Mouse (Mus musculus) liver, adult (tissue): ENCODE measurements around the gene Ubqln1.

Experiments used
- GATA4 ChIP-seq: IDR thresholded peaks from 2 replicates; pipeline ENCODE4 v1.6.1; 2014; ENCODE audit warnings: mild to moderate bottlenecking, low read length; ENCODE audit not compliant: insufficient replicate concordance

Ubqln1 gene

DNA sequence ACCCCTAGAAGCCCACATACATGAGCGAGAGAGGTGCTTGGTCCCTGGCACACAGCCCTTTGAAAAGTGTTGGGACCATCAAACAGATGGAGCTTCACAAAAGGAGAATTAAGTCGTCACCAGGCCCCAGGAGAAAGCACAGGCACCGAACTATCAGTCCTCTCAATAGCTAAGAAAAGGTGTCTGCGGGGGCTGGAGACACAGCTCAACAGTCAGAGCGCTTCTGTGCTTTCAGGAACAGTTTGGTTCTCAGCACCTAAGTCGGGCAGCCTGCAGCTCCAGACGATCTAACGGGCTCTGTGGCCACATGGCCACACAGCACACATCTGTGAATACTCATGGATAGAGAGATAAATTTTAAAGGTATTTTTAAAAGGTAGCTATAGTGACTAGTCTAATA is 29.2 kb downstream of the Ubqln1 start:
- TF ChIP-seq GATA4 = no peak

DNA sequence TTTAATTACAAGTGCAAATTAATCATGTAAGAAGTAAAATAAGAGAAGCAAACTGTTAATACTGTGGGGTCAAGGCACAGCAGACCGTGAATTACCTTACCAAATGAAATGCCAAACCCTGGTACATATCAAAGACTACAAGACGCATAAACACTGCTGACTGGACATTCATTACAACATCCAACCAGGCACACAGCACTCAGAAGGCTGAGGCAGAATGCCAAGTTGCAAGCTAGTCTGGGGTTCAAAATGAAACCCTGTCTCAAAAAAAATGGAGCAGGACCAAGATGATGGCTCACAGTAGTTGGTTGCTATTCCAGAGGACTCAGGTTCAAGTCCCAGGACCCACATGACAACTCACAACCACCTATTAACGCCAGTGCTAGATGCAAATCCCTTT is 31.3 kb downstream of the Ubqln1 start:
- TF ChIP-seq GATA4 = no peak; the same call in 1 of the 2 replicates

DNA sequence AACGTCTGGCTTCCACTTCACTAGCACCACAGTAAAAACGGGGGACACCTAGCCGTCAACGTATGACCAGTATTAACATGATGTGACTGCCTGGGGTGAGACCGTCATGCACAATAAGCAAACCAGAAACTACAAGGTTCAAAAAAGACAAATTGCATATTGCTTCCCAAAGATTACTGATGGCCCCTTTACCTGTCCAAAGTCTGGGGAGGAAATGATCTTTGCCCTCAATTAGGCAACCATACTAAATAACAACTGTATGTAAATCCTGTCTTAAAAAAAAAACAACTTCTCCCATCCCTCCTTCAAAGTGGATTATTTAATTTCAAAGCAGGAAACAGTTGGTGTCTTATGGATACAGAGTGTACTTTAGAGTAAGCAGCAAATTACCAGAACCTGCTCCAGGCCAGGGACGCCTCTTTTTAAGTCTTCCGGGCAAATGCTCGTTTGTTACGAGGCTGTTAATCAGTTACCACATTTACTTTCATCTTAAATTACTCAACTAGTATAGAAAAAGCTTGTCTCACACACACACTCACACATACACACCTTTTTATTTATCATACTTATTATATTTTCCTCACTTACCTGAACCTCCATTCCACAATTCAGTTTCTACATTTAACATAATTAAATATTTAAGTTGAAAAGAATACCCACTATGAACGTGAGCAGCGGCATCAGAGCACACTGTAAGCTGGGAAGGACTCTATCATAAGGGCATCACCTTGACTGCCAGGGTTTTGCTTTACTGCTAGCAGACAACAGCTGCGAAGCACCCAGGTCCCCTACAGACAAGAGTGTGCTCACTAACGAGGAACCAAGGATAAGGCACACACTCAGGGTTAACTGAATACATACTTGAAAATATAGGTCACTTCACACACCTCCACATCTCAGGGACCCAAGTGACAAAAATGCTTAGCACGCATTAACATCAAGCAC is 33.6 kb downstream of the Ubqln1 start:
- no peak for TF ChIP-seq GATA4

DNA sequence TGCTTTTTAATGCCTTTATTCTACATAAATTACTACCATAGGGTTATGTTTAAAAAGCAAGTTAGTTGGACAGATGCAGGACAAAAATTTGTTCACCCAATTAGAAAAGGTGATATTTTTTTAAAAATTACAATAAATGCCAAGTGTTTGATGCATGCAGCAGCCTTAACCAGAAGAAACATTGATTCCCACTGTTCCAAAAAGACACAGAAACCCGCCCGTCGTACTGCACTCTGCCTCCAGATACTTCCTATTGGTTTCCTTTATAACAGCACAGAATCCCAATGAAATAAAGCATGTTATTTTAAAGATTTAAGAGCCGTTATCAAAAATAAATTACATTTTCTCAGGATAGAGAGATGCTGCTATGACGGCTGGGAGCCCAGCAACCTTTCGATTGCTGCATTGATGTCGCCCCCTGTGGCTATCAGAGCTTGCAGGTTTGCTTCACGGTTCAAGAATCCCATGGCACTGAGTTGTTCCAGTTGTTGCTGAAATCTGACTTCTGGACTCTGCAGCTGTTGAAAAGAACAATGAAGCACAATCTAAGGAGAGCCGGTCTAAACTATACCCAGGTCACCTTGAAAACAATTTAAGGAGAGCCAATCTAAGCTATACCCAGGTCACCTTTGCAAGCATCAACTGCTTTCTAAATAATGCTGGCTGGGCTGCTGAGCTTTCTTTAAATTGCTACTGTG is 37.8 kb downstream of the Ubqln1 start:
- TF ChIP-seq GATA4 = no peak

DNA sequence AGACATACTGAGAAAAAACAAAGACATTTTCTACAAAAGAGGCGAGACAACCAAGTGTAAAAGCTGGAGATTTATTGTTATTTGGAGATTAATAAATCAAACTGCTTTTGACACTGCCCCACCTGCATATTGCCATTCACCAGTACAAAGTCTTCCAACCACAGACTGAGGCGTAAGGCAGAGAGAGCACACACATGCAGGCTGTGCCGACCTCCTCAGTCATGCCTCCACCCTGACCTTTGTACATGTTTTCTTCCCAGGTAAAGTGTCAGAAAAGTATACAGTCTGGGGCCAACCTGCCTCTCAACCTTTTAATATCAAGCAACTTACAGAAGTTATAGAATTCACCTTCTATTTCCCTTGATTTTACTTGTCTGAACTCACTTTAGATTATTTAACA is 39.3 kb downstream of the Ubqln1 start:
- TF ChIP-seq GATA4 = no peak

DNA sequence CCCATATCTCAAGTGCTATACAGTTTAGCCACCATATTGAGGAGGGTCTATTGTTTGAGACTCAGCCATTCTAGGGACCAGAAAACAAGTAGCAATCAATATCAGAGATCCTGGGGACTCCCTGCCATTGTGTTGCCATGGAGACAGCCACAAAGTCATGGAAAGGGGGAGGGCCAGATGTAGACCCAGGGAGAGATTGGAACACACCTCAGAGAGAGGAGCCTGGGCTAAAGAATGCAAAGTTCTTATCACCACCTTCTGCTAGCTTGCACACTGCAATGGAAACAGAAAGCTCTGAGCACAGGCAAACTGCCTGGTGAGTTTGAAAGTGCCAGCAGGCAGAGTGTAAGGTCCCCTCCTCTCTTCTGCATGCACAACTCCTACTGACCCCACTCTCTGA is 47.3 kb downstream of the Ubqln1 start:
- TF ChIP-seq GATA4 = no peak

DNA sequence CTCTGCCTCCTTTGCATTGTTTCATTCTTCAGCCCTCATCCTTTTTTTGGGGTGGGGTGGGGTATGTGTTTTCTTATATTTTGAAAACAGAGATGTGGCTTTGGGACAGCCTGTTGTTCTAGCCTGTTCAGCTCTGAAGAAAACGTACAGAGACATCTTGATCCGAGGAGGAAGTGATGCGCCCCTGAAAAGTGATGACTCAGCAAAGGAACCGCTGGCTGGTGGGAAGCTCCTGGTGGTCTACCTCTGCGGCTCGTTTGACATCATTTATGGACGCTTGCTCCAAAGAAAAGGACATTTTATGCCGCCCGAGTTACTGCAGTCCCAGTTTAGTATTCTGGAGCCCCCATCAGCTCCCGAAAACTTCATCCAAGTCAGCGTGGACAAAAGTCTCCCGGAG is 52.1 kb downstream of the Ubqln1 start:
- no peak for TF ChIP-seq GATA4

DNA sequence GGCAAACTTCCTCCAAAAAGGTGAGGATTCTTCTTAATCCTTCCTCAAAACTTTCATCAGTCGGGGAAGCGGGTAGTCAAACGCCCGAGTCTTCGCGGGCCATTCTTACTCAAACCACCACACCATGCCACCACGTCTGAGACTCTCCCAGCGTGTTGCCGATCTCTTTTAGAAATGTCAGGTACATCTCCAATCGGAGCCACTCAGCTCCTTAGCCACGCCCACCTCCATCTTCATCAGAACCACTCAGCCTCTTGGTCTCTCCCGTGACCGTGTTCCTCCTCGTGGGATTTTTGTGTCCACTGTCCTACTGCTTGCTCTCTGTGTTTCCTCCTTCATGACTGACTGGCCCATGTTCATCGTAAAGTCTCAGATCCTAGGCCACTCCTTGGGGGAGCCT is 54.7 kb downstream of the Ubqln1 start:
- TF ChIP-seq GATA4 = no peak

DNA sequence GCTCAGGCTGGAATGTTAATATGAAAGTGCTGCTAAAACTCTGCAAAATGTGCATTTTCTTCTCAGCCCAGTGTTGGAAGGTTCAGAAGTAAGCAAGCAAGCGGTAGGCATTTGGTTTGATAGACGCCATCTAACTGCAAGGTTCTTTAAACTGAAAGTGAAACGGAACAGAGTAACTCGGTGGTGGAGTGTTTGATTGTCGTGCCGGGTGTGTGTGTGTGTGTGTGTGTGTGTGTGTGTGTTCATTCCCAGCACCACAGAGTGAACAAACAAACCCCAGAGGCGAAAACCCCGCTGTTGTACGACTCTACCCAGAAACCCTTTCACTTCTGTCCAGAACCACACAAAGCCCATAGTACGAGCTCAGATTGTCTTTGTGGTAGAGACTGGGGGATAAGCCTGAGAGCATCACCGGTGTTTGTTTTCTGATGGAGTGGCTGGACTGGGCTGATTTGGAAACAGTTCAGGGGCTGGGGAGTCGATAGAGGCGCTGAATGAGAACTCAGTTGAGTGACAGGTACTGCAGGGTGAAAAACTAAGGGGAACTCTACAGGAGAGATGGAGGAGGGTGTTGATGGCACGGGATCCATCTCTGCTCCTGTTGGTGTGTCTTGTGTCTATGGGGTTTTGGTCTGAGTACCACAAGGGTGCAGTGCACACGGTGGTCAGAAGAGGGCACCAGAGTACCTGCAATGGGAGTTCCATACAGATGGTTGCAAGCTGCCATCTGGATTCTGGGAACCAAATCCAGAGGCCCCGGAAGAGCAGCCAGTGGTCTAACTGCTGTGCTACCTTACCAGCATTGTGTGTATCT is 57.1 kb downstream of the Ubqln1 start:
- no peak for TF ChIP-seq GATA4

DNA sequence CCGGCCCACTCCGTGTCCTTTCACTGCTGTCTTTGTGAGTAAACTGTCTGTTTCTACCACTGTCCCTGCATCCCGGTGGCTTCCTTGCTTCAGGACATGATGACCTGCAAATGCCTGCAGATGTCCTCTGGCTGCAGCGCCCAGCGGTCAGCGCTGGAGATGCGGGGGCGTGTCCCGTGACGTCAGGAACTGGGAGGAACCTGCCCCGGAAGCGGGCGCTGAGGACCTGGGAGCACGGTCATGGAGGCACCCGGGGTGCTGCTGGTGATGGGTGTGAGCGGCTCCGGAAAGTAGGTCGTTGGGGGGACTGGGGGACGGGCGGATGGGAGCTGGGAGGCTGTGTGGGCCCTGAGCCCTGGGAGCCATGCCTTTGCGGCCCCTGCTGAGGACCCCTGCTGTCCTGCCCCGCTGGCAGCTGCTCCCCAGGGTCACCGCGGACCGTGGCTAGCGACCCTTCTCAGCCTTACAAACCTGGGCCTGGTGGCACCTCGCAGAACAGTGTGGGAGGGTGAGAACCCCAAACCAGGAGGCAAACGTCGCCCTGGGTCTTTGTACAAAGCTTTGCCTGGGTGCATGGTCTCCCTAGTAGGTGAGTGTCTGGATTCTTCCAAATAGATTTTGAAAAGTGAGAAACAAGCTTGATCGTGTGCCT is 57.9 kb downstream of the Ubqln1 start, which contains the start of gene Idnk:
Idnk (plus strand) TSS at position 203 of the 652 bp plus-strand sequence.
- TF ChIP-seq GATA4 = no peak

DNA sequence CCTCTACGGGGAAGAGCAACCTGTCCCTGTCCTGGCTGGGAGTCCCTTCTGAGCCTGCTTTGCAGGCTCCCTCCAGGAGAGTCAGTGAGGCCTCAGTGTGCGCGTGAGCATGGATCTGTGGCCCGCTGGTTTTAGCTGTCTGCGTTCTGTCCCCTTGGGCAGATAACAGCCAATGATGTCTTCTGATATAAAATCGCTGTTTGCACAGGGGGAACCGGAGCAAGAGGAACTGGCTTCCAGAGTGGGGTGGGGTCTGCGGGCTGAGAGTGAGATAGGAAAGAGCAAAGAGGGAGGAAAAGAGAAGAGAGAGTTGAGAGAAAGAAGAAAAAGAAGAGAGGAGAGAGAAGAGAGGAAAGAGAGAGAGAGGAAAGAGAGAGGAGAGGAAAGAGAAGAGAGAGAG is 58.4 kb downstream of the Ubqln1 start:
- no peak for TF ChIP-seq GATA4

DNA sequence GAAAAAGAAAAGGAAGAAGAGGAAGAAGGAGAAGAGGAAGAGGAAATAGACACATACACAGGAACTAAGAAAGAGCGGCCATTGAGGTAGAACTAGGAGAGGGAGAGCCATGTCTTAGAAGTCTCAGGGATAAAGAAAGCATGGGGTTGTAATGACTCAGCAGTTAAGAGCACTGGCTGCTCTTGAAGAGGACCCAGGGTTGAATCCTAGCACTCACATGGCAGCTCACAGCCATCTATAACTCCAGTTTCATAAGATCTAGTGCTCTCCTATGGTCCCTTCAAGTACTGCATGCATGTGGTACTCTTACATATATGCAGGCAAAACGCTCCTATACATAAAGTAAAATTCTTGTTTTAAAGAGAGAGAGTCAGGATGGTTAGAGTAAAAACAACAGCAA is 59.4 kb downstream of the Ubqln1 start:
- no peak for TF ChIP-seq GATA4

DNA sequence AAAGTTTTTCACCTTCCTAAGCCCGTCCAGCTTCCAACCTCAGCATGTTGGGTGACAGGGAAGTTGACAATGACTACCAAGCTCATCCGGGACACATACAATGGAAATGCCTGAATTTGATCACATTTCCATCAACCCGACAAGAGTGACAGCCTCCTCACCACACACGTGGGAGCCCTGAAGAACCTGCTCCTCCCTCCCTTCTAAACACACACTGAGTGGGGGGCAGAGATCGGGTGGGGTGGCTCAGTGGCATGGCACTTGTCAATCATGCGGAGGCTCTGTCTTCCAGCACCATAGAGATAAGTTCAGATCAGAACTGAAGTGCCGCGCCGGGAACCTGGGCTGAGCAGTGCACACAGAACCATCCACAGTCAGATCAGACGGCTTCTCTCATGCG is 65.0 kb downstream of the Ubqln1 start:
- no peak for TF ChIP-seq GATA4

DNA sequence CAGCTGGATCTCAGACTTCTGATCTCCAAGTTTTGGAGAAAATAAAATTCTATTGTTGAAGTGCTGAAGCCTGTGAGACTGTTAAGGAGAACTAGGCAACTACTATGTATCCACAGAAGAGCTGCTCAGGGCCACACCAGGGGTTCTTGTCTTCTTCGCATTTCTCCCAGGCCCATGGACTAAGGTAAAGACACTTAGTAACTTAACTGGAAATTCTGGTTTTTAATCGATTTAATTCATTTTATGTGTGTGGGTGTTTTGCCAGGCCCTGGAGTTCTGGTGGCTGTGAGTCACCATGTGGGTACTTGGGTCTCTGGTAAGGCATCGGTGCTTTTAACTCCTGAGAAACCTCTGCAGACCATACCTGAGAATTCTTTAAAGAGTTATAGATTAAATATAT is 65.8 kb downstream of the Ubqln1 start:
- no peak for TF ChIP-seq GATA4

DNA sequence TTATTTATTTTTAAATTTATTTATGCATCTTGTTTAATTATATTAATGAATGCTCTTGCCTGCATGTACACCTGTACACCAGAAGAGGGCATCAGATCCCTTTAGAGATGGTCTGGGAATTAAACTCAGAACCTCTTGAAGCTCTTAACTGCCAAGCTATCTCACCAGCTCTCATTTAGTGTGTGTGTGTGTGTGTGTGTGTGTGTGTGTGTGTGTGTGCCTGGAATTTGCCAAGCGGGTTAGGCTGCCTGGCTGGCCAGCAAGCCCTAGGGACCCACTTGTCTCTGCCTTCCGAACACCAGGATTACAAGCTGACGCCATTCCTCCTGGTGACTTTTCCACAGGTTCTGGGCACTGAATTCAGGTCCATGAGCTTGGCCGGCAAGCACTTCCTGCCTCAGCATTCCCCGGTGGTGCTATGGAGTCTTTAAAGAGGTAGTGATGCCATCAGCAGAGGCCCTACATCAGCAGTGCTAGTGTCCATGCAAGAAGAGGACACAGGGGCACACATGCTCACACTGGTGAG is 66.4 kb downstream of the Ubqln1 start:
- no peak for TF ChIP-seq GATA4
